Mouse (Mus musculus) cerebral cortex, adult 2 months (tissue): Measurements from ENCODE around the gene Tgfbr2.

Source experiments
- WGBS: fragments of 180-500 bp; shearing (Covaris S2); methylation state at CpG from one replicate; pipeline ENCODE4 v1.1.7; 2018; 5-methylcytosine and 5-hydroxymethylcytosine counted together

Tgfbr2 gene

DNA sequence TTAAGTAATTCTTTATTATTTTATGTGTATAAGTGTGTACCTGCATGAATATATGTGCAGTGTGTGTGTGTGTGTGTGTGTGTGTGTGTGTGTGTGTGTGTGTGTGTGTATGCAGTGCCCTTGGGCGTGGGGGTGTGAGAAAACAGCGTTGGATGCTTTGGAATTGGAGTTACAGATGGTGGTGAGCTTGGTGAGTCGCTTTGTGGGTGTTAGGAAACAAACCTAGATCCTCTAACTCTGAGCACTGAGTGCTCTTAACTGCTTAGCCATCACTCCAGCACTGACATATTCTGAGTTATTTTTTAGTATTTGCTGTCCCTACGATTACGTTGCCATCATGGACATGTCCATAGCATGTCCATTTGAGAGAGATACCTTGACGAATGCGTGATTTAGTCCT is 59.3 kb downstream of the Tgfbr2 start:
- WGBS, result 61% methylated on average over 7 of the region's 7 CpGs

DNA sequence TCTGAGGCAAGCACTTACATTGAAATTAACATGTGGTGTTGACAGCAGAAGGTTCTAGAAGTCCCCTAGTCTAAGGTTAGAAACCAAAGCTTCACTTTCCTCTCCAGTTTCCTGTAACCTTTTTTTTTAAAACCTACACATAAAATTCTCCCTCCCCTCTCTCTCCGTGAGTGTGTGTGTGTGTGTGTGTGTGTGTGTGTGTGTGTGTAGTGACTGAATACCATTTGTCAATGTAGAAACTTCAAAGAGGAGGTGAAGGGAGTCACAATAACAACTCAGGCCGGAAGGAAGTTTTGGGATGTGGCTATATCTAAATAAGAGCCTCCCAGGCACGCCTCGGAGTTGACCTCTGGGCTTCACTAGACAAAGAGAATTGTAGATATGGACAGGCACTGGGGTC is 60.8 kb downstream of the Tgfbr2 start:
- 77% methylated on average over 4 of the region's 4 CpGs for WGBS

DNA sequence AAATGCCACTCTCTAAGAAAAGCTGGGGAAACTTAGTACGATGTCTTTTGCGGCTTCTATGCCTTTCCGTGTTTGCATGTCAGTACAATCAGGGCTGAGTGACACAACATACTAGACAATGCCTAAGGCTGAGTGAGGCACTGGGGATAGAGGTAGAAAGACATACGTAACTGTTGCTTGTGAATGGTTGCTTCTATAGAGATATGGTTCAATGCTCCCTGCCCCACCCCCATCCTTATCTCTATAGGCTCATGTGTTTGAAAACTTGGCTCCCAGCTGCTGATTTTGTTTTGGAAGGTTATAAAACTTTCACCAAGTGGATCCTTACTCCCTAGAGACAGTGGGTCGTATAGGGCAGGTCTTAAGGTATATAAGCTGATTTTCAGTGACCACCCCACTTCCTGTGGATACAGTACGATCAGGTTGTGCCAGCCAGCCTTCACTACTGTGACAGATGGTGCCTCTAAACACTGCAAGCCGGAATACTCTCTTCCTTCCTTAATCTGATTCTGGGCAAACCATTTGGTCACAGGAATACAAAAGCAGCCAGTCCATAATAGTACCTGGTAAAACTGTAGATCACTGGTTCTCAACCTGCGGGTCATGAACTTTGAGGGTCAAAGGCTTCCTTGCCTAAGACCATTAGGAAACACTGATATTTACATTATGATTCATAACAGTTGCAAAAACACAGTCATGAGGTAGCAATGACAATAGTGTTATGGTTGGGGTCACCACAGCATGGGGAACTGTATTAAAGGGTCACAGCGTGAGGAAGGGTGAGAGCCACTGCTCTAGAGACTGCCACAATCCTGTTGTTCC is 63.8 kb downstream of the Tgfbr2 start:
- WGBS, result 69% methylated on average over 9 of the region's 9 CpGs

DNA sequence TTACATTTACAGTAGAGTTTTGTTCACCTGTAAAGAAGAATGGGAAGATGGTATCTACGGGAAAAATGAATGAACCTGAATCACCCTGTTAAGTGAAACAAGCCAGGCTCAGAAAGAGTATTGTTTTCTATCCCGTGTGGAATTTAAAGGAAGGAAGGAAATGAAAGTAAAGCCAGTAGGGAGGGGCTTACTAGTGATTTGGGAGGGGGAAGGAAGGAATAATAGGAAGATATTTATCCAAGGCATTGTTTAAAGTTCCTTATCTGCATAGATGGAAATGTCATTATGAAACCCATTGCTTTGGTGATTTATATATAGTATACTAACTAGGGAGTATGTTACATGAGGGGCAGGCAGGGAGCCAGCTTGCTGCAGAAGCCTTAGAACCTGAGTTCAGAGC is 66.4 kb downstream of the Tgfbr2 start:
- WGBS, result 83% methylated on average over 2 of the region's 2 CpGs

DNA sequence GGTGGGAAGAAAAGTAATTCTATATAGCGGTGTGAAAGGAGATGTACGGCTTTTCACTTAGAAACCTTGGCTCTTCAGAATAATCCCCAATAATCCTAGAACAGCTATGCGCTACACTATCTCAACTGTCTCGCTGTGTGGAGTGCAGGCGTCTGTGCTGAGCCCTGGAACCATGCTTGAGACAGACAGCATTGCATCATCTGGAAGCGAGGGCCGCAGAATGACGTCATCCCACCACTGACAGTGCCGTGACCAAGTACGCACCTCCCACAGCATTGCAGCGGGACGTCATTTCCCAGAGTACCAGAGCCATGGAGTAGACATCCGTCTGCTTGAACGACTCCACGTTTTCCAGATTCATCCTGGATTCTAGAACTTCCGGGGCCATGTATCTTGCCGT is 70.4 kb downstream of the Tgfbr2 start:
- 89% methylated on average over 17 of the region's 17 CpGs for WGBS

DNA sequence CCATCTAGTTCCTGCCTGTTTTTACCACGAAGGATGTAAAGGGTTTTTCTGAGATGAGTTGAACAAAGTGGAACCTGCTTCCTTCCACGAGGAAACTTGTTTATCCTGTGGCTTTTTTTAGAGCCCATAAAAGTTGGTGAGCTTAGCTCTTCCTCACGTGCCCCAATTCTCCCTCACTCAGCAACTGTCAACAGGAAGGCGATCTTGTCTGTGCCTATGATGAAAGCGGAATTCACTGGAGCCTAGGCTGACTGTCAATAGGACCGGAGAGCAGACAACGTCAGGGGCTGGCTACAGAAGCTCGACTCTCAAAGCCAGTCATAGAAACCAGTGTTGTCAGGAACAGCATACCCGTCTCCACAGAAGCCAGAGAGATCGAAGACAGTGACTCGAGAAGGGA is 73.3 kb downstream of the Tgfbr2 start:
- WGBS, result 68% methylated on average over 11 of the region's 11 CpGs

DNA sequence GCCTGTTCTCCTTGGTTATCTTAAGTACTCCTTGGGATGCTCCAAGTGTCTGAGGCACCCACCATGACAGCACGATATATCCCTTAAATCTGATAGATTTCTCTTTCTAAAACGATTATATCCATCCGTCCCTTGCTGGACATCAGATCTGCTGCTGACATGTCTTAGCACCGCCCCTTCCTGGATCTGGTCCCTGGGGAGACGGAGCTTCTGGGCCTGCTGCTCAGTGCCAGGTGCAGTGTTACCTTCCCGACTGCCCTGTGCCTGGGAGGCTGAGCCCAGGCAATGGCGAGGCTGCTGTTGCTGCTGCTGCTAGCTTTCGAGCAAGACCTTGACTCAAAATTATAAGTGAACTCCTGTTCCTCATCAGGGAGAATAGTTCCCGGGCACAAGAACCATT is 75.1 kb downstream of the Tgfbr2 start:
- 74% methylated on average over 9 of the region's 9 CpGs for WGBS

DNA sequence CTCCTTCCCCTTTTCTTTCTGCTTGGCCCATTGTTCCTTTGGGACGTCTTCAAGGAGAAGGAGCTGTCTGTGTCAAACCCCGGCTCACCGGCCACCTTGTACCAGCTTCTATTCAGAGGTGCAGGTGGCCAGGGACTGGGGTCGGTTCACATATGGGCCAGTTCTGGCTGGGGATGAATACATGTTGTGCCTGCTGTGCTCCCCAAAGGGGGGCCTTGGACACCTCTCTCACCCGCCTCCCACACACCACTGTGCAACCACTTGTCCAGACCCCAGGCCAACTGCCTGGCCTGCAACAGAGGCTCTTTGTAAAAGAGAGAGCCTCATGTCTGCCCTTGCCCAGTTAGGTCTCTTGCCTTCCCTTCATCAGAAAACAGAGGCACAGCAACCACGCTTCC is 75.6 kb downstream of the Tgfbr2 start:
- 72% methylated on average over 6 of the region's 6 CpGs for WGBS

DNA sequence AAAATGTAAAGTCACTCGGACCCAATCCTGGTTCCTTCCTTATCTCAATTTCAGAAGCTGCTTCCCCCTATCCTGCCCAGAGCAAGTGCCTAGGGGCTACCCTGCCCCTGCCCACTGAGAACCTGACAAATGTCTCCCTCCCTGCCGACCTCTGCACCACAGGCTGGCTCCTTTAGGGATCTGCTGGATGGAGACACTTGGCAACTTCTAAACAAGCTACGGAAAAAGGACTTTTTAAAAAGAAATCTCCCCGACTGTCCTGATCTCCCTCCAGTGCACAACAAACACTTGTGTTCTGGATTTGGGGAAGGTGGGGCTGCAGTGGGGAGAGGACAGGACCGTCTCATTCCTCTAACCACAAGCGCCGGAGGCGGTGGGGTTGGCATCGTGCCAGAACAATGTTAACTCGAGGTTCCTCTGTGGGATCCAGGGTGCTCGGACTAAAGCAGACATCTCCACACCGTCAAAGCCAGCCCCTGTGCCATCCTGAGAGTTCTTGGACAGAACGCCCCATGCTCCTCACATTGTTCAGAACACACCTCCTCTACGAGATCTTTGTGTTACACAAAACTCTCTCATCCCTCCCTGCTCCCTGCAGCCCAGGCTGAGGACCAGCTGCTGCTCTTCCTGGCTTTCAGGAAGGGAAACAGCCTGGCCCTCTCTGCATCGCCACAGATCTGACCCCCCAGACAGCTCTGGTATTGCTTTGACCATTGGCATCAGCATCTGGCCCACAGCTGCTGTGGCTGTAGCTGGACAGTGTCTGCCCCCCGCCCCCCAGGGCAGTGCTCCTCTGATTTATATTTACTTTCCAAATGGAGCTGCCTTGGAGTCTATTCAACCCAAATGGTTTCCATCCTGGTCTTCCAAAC is 76.2 kb downstream of the Tgfbr2 start:
- WGBS, result 43% methylated on average over 16 of the region's 16 CpGs

DNA sequence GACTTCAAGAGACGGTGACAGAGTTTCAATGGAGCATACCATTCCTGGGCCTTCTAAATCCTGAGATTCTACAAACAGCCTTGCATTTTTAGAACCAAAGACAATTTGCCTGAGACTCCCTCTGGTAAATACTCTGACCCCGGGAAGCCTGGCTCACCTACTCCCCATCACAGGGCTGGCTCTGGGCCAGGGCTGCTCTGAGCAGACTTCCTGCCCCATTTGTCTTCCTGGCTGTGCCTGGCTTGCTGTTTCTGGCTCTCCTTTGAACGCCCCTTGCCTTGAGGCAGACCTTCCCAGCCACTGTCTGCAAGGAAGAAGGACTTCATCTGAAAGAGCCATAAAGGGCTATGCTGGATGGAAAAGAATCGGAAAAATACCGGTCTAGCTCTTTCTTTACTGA is 83.2 kb downstream of the Tgfbr2 start:
- 70% methylated on average over 5 of the region's 5 CpGs for WGBS

DNA sequence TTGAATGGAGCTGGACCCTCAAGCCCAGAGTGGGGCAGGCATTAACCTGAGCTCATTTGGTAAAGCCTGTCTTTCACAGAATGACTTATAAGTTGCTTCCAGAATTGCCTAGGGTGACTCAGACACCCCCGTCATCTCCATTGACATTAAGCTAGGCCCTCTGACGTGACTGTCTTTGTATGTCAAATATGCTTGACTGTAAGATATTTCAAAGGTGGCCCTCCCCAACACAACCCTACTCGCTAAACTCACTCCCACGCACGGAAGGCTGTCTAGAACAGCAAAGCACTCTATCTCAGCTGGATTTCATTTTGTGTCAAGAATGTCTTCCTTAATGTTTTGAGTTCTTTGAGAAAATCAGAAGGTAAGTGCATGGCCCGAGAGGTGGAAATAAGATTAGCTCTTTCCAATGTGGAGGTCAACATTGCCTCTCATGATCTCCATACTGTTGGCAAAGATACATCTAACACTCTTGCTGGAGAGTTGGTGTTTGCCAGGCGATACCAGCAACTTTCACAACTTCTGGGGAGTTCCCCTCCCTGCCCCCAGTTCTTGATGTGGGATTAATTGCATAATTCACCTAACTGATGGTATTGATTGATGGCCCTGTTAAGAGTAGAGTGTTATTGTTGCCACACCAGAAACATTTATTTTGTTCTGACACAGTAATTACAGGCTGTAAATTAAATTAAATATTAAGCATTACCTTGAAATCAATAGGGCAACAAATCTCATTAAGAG is 83.9 kb downstream of the Tgfbr2 start:
- WGBS, result 86% methylated on average over 7 of the region's 7 CpGs

DNA sequence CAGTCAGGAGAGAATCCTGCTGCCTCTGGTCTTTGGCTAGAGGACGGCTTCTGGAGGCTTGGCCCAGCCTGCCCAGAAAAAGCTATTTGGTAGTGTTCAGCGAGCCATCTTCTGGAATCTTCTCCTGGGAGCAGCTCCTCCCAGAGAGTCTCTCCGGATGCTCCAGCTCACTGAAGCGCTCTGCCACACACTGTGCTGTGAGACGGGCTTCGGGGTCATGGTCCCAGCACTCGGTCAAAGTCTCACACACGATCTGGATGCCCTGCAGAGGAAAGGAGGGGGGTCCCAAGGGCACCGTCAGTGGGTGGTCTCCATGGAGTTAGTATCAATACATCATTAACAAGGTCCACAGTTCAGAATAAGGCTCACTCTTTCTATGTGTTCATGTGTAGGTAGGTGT is 84.9 kb downstream of the Tgfbr2 start:
- WGBS, result 89% methylated on average over 9 of the region's 9 CpGs

DNA sequence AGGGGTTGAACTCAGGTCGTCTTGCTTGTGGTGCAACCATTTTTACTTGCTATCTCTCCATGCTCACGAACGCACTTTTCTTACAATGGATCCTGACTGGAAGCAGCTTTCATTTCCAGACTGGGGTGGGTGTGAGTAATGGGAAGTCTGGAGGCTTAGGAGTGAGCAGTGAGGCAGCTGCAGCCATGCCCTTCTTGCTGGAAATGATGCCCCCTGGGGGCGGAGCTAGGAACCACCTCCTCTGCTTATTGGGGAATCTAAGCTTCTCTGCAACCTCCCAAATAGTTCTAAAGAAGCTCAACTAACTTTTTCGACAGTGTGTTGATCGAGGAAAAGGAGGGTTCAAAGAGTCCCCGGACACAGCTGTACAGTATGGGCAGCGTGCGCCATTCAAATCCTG is 86.2 kb downstream of the Tgfbr2 start:
- 73% methylated on average over 9 of the region's 9 CpGs for WGBS

DNA sequence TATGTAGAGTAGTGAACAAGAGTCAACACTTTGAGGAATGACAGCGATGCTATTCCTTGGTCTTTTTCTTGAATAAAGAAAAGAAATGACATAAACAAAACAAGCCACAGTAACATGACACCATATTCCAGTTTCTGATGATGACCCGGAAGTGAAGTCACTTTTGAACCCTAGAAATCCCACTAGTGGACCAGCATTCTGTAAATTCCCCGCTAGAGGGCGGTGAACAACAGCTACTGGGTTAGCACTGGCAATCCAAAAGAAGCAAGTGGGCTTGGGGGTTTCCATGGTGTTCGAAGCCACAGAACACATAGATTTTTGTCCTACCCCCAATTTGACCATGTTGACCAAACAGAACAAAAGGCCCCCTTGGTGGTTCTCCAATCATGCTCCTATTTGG is 87.3 kb downstream of the Tgfbr2 start:
- WGBS, result 23% methylated on average over 5 of the region's 5 CpGs

DNA sequence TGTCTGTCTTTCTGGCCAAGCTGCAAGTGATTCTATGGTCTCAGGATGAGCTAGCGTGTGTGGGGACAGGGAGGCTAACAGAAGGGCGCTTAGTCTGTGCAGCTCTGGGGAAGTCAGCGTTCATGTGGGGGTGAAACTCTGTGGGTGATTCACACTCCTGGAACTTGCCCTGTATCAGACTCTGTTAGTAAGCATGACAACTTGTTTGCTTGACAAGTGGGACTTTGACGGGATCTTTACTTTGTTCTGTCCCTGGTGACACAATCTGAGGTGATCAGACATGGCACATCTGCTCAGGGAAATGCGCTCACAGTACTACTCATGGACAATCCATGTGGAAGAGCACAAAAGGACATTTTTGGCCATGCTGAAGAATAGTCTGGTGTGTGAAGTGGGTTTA is 87.9 kb downstream of the Tgfbr2 start:
- 75% methylated on average over 5 of the region's 5 CpGs for WGBS

DNA sequence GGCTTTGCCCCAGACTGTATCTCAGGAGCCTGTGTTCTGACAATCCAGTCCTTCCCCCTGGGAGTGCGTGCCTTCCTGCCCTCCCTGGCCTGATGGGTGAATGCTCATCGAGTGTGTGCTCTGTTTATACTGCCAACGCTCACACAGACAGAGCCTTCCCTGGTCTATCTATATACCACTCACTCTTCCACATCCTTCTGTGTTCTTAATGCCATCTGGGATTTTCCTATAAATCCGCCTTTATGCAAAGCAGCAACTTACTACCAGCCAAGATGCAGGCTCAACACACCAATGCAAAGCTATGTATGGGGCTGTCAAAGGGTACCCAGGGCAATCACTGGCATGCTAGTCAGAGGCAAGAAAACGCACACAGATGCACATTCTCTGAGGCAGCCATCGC is 89.2 kb downstream of the Tgfbr2 start:
- WGBS, result 50% methylated on average over 6 of the region's 6 CpGs

DNA sequence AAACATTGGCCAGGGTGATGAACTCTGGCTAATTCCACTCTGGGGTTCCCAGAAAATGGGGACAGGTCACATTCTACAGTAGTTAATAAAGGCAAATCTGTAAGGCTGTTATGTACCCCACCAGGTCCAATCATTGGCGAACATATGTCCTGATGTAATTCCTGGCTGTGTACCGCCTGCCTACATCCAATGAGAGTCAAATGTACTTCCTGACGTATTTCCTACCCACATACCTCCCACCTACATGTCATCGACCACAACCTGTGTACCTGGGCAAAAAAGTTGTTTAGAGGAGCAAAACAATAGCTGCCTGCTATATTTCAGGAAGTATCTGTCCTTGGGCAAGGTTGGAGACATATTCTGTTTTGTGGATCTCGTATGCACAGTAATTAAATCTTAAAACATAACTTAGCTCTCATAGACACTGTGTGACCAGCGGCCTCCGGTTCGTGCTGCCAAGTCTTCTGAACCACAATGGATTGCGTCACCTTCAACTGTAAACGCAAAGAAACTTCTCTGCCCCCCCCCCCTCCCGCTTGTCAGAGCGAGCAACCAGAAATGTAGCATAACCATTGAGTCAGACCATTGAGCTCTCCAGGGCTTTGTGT is 90.7 kb downstream of the Tgfbr2 start:
- 81% methylated on average over 12 of the region's 12 CpGs for WGBS

DNA sequence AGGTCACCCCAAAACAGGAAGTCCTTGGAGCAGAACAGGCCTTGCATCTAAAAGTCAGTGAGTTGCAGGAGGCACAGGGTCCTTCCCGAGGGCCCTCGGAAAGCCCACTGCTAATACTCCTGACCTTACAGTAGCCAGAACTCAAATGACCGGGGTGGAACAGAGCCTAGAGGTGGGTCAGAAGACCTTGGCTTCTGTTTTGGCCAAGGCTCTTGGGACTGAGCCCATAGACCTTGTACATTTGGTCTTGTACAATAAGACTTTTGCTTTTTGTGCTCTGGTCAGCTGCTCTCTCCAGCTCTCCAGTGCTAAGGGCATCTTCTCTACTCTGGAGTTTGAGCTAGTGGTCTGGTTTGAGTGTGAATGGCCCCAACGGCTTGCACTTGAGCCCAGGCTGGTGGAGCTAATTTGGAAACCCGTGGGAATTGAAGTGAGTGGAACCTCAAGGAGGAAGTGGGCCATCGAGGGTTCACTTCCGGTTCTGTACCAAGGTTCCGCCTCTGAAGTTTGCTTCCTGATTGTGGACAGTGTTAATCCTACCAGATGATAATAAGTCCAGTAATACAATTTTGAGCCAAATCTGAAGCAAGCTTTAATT is 91.3 kb downstream of the Tgfbr2 start:
- WGBS, result 77% methylated on average over 8 of the region's 8 CpGs

DNA sequence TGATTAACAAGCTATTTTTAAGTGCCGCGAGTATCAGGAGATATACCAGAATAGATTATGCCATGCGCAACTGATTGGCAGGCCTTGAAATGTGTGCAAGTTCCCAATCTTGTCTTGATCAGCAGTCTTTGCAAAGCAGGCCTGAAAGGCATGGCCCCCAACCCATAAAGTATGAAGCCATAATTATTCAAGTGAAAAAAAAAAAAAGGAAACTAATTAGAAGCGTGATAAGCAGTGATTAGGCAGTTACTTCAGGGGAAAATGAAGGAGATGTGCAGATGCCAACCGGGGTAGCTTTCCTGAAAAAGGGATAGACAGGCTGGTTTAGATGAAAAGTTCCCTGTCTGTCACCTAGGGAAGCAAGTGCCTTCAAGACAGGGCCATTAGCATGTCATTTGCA is 91.9 kb downstream of the Tgfbr2 start:
- WGBS, result 76% methylated on average over 5 of the region's 5 CpGs

DNA sequence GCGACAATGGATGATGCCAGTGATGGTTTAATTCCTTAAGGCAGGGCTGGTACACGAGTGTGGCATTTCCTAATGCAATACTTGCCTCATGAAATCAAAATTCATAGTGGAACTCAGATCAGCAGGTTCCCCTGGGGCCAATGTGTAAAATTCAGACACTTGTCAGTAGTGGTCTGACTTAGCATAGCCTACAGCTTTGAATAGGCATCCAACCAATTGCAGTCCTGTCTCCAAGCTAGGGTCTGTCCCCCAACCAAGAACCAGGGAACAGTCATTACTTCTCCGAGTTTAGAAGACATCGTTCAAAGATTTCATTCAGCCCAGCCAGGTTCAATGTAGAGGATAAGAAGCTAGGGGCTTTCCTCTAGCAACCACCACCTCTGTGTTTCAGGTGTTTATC is 93.4 kb downstream of the Tgfbr2 start:
- WGBS, result 88% methylated on average over 4 of the region's 4 CpGs

DNA sequence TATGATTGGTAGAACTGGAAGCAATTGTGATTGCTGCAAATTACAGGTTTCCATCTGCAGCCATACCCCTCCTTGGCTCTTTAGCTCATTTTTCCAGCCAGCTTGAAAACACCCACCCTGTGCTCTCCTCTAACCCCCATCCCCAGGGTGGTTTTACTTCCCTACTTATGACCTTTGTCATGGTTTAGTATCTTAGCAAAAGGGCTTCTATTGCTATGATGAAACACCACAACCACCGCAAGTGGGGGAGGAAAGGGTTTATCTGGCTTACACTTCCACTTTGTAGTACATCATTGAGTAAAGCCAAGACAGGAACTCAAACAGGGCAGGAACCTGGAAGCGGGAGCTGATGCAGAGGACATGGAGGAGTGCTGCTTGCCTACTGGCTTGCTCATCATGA is 97.7 kb downstream of the Tgfbr2 start:
- 99% methylated on average over 2 of the region's 2 CpGs for WGBS

DNA sequence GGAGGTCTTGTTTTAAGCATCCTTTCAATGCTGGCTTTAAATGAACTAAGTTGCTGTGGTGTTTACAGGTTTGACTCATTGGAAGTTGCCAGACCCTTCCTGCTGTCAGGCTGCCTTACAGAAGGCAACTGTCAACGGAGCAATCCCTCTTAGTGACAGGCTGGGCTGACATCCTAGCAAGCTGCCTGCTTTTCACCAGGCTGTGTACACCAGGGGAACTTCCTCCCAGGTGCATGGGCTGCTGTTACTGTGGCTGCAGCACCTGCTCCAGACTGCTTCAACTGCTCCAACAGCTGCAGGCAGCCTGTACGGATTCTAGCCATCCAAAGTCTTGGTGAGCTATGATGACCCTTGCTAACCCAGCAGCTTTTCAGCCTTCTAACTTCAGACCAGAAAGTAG is 98.2 kb downstream of the Tgfbr2 start:
- WGBS, result 73% methylated on average over 2 of the region's 2 CpGs
